Mouse (Mus musculus): Measurements from ENCODE around the gene Grb10. TPM values are rescaled to one million over a fixed set of nuclear protein-coding genes. Genes with fewer than 3 reads are reported as not detected.

Gene Grb10
- polyA plus RNA-seq, 1 experiment from 2014 or later: 347 TPM

DNA sequence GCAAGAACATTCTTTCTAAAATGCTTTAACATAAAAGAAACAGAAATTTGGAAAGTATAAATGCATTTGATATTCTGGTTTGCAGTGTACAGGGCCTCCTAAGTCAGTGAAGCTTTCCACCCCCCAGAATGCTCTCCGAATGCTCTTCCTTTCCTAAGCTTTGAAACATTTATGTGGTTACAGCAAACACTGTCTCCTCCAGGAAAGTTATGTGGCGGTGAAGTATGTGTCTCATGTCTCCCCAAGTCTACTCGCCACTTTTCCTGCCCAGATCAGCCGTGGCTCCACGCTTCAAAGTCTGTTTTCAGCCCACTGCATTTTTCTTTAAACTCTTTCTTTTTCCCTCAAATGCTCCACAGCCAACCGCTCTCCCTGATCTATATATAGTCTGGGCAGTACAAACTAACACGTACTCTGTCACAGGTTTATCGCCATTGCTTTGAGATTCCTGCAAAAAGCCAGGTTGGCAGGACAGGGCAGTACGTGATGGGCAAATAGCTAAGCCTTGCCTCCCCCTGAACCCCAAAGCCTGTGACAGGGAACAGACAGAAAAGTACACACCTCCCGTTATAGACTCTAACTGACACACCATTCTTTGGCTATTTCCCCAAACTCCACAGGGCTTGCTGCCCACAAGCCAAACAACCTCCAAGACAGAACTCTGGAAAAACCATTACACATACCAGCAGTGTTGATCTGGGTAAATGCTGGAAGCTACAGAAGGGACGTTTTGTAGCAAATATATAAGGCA, 84.9 kb downstream of the Grb10 start:
- Histone ChIP-seq H3K4me1 (replicated peaks) (peaks cover 10% of the 10 kb centered on the region), H3K4me2 (replicated peaks) (no peak overlapping the region), H3K4me3 (replicated peaks) (no peak overlapping the region), H3K27me3 (replicated peaks) (no peaks in the 10 kb centered on the region), H3K36me3 (0 out of 2 replicates have a peak, but pooled peaks cover 5% of the 10 kb centered on the region), H3K9me3 (no peaks in the 10 kb centered on the region), H3K27ac (peak overlapping the region; percentile 51), H3K9ac (no peak overlapping the region)
- ATAC-seq: no peak
- WGBS: 67% methylated on average over 11 of the region's 11 CpGs

DNA sequence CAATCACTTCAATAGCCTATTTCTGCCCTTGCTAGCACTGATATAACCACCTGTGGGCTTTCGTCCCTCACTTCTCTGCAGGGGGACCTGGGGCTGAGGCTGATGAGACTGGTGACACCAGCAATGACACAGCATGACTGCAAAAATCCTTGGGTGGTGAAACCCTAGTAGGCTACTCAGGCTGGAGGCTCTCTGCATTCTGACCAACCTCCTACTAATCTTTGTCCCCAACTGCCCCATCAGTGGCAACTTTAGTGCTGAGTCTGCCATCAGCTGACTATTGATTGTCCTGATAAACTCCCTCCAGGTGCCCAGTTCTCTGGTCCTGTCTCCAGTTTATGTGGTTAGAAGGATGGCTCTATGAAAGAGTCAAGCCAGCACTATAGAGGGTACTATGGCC, 85.9 kb downstream of the Grb10 start:
- peaks cover 15% of the 10 kb centered on the region for H3K4me1 ChIP-seq (replicated peaks)
- H3K36me3 ChIP-seq: 0 out of 2 replicates have a peak, but pooled peaks cover 5% of the 10 kb centered on the region
- 90% methylated on average over 1 of the region's 1 CpGs for WGBS

DNA sequence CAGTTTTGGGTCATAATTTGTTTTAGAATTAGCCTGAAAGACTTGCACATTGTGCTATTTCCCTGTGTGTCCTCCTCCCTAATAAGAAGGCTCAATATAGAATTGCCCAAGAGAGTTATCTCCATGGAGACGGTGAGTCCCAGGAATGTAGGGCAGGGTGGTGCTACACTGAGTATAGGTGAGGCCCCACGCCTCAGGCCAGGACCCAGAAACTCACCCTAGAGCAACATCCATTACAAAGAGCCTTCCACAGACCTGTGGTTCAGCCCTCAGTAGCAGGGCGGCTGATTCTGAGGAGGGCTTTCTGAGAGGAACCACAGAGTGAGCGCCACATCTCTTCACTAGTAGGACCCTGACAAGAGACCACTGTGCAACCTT, 89.5 kb downstream of the Grb10 start:
- H3K4me2 ChIP-seq (replicated peaks): no peak overlapping the region
- peaks cover 2% of the 10 kb centered on the region; the same call in 1 of the 2 replicates for H3K36me3 ChIP-seq
- no peaks in the 10 kb centered on the region for H3K9me3 ChIP-seq
- no peak overlapping the region for H3K9ac ChIP-seq
- peak; percentile 88 for ATAC-seq
- no peaks in the 10 kb centered on the region for H3K27me3 ChIP-seq (replicated peaks)
- H3K4me1 ChIP-seq (replicated peaks): peaks cover 13% of the 10 kb centered on the region
- WGBS: 67% methylated on average over 4 of the region's 4 CpGs
- H3K27ac ChIP-seq: peak overlapping the region; percentile 87
- H3K4me3 ChIP-seq (replicated peaks): no peak overlapping the region

More for the DNA sequence above, 85.9 kb downstream of the Grb10 start:
- ATAC-seq: no peak
- no peak overlapping the region for H3K4me3 ChIP-seq (replicated peaks)
- no peaks in the 10 kb centered on the region for H3K27me3 ChIP-seq (replicated peaks)
- no peaks in the 10 kb centered on the region for H3K9me3 ChIP-seq
- H3K9ac ChIP-seq: no peak overlapping the region
- H3K27ac ChIP-seq: 0 out of 2 replicates have a peak overlapping the region, but pooled peaks have one; percentile 36
- no peak overlapping the region for H3K4me2 ChIP-seq (replicated peaks)

DNA sequence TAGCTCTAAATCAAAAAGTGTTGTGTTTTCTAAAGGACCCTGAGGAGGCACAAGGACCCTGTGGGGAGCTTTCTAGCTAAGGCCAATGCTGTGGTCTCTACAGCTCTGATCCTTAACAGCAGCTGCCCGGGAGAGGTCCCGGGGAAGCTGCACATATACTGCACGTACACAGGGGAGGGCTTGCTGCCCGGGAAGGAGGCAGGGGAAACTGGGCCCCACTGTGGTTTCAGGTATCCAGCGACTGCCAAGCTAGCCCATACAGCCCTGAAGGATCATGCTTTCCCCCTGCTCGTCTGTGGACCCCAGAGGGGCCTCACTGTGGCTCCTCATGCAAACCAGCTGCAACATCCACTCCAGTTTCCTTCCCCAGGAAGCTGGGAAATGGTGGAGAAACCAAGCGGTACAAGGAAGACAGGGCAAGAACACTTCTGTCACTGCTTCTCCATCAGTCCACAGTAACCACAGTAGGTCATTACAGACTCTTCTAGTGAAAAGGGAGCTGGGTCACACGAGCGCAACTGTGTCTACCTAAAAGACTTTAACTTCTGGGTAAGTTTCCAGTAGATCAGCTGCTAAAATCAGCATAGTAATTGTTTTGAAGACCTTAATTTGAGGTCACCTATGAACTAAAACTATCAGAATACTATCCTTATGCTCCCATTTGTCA, 90.0 kb downstream of the Grb10 start:
- Histone ChIP-seq H3K27ac (peak overlapping the region; percentile 87), H3K4me2 (replicated peaks) (0 out of 2 replicates have a peak overlapping the region, but pooled peaks have one; percentile 27), H3K27me3 (replicated peaks) (no peaks in the 10 kb centered on the region), H3K4me3 (replicated peaks) (no peak overlapping the region), H3K36me3 (peaks cover 2% of the 10 kb centered on the region; the same call in 1 of the 2 replicates), H3K4me1 (replicated peaks) (peaks cover 13% of the 10 kb centered on the region), H3K9ac (peak overlapping the region; percentile 28; the same call in 1 of the 2 replicates), H3K9me3 (no peaks in the 10 kb centered on the region)
- WGBS: 31% methylated on average over 9 of the region's 9 CpGs
- ATAC-seq: peak; percentile 75

DNA sequence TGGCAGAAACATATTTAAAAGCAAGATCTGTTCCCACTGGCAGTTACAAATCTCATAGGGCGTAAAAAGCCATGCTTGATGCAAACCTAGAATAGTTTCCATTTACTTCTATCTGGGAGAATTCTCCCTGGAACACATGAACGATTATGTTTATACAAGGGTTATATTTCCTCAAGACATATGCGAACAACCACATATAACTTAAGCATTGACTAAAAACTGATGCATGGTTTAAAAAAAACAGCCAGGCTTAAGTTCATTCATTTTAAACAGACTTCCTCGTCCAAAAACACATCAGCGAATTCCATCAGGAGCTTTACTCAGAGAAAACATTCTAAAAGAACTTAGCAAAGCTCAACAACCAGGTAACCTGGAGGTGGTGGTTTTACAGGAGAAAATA, 90.6 kb downstream of the Grb10 start:
- 46% methylated on average over 5 of the region's 5 CpGs for WGBS
- no peak overlapping the region for H3K4me2 ChIP-seq (replicated peaks)
- peak overlapping the region; percentile 87 for H3K27ac ChIP-seq
- peaks cover 2% of the 10 kb centered on the region; the same call in 1 of the 2 replicates for H3K36me3 ChIP-seq
- H3K9ac ChIP-seq: no peak overlapping the region
- H3K27me3 ChIP-seq (replicated peaks): no peaks in the 10 kb centered on the region
- no peak overlapping the region for H3K4me3 ChIP-seq (replicated peaks)
- peaks cover 14% of the 10 kb centered on the region for H3K4me1 ChIP-seq (replicated peaks)
- 0 out of 2 replicates have a peak, but pooled peaks have one; percentile 6 for ATAC-seq
- no peaks in the 10 kb centered on the region for H3K9me3 ChIP-seq

DNA sequence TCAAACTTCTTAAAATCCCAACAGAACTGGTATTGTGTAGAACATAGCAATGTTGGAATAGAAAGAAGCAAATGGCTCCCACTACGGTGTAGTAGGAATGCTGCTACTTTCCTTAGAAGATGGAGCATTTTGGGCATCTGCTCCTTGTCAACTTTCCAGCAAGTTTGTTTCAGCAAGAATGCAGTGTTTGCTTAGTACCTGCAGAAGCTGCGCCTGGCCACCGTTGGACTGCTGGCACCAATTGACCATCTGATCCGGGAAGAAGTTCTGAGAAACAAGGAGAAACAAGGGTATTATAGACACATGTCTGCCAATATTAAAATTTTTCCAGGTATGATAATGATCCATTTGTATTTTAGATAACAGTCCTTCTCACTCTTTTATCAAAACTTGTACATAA, 92.7 kb downstream of the Grb10 start:
- Histone ChIP-seq H3K27ac (no peak overlapping the region), H3K36me3 (peaks cover 2% of the 10 kb centered on the region; the same call in 1 of the 2 replicates), H3K9ac (no peak overlapping the region), H3K9me3 (no peaks in the 10 kb centered on the region), H3K27me3 (replicated peaks) (no peaks in the 10 kb centered on the region), H3K4me3 (replicated peaks) (no peak overlapping the region), H3K4me1 (replicated peaks) (peaks cover 21% of the 10 kb centered on the region), H3K4me2 (replicated peaks) (no peak overlapping the region)
- ATAC-seq: no peak
- WGBS: 74% methylated on average over 4 of the region's 4 CpGs

DNA sequence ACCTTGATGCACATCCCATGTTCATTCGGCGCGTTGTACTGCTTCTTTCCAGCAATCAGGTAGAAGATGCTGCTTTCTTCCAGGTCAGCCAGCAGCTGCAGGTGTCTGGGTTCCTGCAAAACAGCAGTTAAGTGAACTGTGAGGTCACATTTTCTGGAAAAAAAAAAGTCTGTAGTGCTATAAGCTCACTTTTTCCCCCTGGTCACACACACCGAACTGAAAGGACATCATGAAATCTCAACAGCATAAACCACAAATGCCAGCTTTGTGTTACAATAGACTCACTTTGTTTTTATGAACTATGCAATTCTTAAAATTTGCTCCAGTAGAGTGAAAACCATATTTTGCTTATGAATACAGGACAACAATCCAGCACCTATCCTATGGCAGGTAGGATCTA, 93.7 kb downstream of the Grb10 start:
- H3K36me3 ChIP-seq: peaks cover 2% of the 10 kb centered on the region; the same call in 1 of the 2 replicates
- no peak overlapping the region for H3K27ac ChIP-seq
- no peak for ATAC-seq
- H3K9ac ChIP-seq: no peak overlapping the region
- H3K4me1 ChIP-seq (replicated peaks): peaks cover 21% of the 10 kb centered on the region
- H3K9me3 ChIP-seq: no peaks in the 10 kb centered on the region
- H3K27me3 ChIP-seq (replicated peaks): no peaks in the 10 kb centered on the region
- no peak overlapping the region for H3K4me2 ChIP-seq (replicated peaks)
- WGBS: 93% methylated on average over 4 of the region's 4 CpGs
- H3K4me3 ChIP-seq (replicated peaks): no peak overlapping the region

DNA sequence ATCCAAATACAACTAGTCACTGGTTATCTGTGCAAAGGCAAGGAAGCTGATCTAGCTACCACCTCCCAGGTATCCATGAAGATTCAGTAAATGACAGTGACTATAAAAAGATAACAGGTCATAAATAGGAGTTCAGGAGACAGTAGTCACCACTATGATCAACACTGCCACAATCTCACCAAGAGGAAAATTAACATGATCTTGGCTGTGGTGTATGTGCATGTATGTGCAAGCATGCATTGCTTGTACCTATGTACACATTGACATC, 94.5 kb downstream of the Grb10 start:
- H3K4me1 ChIP-seq (replicated peaks): peaks cover 18% of the 10 kb centered on the region
- H3K9ac ChIP-seq: no peak overlapping the region
- no peak for ATAC-seq
- H3K36me3 ChIP-seq: peaks cover 2% of the 10 kb centered on the region; the same call in 1 of the 2 replicates
- no peak overlapping the region for H3K4me3 ChIP-seq (replicated peaks)
- no peak overlapping the region for H3K4me2 ChIP-seq (replicated peaks)
- H3K27ac ChIP-seq: no peak overlapping the region
- H3K9me3 ChIP-seq: no peaks in the 10 kb centered on the region
- no peaks in the 10 kb centered on the region for H3K27me3 ChIP-seq (replicated peaks)

DNA sequence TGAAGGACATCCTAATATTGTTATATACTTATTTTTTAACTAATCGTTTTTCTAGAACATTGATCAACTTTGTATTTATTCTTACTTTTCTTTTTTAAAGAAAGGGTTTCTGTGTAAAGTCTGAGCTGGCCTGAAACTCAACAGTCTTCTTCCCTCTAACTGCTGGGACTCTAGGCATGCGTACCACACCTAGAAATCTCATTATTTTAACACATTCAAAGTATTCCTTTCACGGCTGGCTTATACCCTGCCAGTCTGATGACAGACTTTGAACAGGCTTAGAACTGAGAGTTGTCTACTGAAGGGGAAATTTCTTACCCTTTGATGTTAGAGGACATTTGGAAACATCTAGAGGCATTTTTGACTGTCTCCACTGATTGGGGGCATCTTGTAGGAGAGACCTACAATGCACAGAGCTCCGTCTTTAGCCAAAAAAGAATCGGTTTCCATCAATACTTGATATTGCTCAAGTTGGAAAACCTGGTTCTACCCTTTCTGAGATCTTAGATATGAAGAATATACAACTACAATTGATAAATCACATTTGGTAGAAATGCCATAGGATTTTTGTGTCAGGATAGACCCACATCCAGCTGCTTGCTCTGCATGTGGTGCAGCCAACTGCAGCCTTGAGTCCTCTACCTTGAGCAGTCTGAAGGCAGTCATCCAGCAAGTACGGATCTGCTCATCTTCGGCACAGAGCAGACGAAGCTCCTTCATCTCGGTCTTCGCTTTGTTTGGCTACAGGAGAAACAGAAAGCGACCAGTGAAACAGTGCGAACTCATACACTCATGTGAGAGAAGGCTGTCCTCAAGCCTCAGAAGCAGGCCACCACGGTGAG, 95.0 kb downstream of the Grb10 start:
- 90% methylated on average over 13 of the region's 13 CpGs for WGBS
- Histone ChIP-seq H3K4me2 (replicated peaks) (no peak overlapping the region), H3K9ac (no peak overlapping the region), H3K27me3 (replicated peaks) (no peaks in the 10 kb centered on the region), H3K4me3 (replicated peaks) (no peak overlapping the region), H3K4me1 (replicated peaks) (peaks cover 13% of the 10 kb centered on the region), H3K9me3 (no peaks in the 10 kb centered on the region), H3K36me3 (peaks cover 2% of the 10 kb centered on the region; the same call in 1 of the 2 replicates), H3K27ac (no peak overlapping the region)
- no peak for ATAC-seq

DNA sequence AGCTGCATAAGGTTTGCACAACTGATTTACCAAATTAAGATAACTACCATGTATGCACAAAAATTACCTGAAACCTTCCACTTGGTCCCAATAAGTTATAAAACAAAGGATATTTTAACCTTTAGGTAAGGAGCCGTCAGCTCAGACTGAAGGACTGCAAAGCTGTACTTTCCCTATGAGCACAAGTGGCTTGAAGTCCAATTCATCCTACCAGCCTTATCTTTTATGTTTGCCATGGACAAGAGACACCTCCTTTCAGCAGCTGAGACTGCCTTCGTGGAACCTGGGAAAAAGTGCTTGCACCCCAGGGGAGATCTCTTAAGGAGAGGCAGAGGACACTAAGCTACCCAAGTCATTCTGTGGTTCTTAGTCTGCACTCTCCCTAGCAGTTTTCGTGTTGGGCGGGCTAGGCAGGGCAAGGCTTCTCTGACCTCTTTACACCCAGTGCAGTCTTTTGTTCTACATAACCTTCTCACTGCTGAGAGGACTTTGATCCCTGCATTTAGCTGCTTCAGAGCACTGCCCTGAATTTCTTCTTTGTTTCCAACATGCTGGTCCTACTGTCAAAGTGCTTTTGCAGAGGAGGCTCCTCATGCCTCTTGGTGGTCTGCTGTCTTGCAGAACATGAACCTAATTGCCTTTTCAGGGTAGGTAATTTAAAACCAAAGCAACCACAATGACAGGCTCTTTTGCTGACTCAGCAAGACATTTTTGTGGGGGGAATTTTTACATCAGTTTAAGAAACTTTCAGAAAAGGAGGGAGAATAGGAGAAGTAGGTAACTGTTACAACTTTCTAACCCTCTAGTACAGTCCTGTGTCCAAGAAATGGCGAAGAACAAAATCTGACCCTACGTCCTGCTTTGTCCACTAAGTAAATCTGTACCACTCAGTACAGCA, 95.9 kb downstream of the Grb10 start:
- Histone ChIP-seq H3K9me3 (no peaks in the 10 kb centered on the region), H3K4me3 (replicated peaks) (no peak overlapping the region), H3K4me2 (replicated peaks) (no peak overlapping the region), H3K36me3 (peaks cover 3% of the 10 kb centered on the region; the same call in 1 of the 2 replicates), H3K27me3 (replicated peaks) (no peaks in the 10 kb centered on the region), H3K4me1 (replicated peaks) (peaks cover 8% of the 10 kb centered on the region; the same call in 1 of the 2 replicates), H3K9ac (no peak overlapping the region), H3K27ac (peak overlapping the region; percentile 34; the same call in 1 of the 2 replicates)
- peak; percentile 87 for ATAC-seq
- WGBS: 57% methylated on average over 6 of the region's 6 CpGs

DNA sequence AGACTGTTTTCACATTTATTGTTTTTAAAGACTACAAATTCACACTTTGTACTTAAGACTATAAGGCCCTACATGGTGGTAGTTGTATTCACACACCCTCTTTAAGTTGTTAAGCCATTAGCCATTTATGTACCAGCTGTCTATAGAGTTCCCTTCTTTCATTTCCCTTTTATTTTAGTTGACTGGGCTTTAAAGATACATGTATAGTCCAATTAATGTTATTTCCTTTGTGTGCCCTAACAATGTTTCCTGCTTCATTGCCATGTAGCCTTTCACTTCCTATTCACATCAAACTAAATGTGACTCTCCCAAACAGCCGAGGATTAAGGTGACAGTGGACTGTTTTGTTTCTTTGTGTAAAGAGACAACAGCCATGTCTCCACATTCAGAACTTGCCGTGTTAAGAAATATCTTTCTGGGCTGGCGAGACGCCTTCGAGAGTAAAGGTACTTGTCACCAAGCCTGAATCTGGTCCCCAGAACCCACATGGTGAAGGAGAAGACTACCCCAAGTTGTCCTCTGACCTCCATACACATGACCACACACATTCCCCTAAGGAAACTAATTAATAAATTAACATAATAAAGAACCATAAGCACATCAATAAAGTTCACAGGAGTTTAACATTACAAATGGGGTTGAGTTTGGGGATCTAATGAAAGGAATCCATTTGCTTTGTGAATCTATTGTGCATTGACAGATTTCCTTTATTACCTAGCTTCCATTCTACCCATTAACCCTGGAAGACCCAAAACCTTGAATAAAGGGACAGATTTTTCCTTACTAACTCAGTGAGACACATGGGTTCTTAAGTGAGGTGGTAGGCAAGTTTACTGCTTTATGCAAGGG, 97.4 kb downstream of the Grb10 start:
- Histone ChIP-seq H3K4me1 (replicated peaks) (peaks cover 8% of the 10 kb centered on the region; the same call in 1 of the 2 replicates), H3K4me2 (replicated peaks) (no peak overlapping the region), H3K4me3 (replicated peaks) (no peak overlapping the region), H3K27ac (no peak overlapping the region), H3K9ac (no peak overlapping the region), H3K9me3 (no peaks in the 10 kb centered on the region), H3K36me3 (peaks cover 10% of the 10 kb centered on the region; the same call in 1 of the 2 replicates), H3K27me3 (replicated peaks) (no peaks in the 10 kb centered on the region)
- no peak for ATAC-seq
- WGBS: 85% methylated on average over 5 of the region's 5 CpGs

All from intestine, embryonic 15.5 days (tissue).